Mouse (Mus musculus): ENCODE data around the gene Cacnb3.

Gene Cacnb3

GRCm38 (mm10) chr15:98677977-98678376 lies 47.3 kb downstream of the Cacnb3 start:
- no peak for DNase-seq

DNA sequence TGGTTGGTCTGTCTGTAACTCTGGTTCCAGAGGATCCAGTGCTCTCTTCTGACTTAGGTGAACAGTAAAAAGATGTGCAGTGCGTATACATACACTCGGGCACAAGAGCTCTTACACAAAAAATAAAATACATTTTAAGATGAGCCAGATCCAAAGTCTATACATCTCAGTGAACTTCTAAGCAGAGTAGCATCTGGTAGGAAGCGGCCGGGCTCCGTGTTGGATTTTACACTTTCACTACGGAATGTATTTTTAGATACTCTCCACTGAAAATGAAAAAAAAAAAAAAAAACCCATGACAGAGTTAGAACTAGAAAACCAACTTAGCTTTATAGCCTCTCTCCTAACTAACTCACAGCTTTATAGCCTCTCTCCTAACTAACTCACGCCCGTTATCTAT lies 50.0 kb downstream of the Cacnb3 start:
- DNase-seq: no peak

GRCm38 (mm10) chr15:98681633-98682032 lies 51.0 kb downstream of the Cacnb3 start:
- no peak for DNase-seq

DNA sequence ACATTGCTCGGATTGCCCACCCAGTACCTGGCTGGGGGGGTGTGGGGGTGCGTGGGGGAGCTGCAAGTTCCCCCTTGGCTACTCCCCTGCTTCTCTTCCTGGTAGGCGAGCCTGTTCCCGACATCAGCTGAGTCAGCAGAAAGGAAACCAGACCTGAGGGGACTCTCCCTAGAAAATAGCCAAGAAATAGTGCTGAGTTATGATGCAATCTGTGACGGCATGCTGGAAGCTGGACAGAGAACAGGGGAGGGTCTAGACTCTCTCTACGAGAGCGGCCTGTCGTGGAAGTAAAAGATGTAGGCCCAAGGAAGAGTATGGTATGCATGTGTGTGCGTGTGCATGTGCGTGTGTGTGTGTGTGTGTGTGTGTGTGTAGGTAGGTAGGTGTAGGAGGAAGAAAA lies 52.5 kb downstream of the Cacnb3 start:
- DNase-seq: no peak

DNA sequence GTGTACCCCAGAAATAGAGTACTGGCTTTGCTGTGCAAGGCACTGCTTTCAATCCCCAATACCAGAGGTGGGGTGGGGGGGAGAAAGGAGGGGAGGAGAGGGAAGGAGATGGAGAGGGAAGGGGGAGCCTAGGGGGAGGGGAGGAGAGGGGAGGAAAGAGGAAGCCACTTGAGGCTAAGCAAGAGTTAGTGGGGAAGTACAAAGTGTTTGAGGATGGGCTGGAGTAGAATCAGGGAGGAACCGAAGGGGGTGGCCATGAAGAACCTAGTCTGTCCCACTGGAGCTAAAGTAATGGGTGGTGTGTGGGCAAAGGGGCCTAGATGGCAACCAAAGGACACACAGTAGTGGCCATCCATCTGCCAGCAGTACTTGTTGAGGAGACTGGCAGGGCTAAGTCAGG lies 53.1 kb downstream of the Cacnb3 start:
- no peak for DNase-seq

- no peak for DNase-seq
These were observed 55.3 kb downstream of the Cacnb3 start for GRCm38 (mm10) chr15:98685926-98686325.

DNA sequence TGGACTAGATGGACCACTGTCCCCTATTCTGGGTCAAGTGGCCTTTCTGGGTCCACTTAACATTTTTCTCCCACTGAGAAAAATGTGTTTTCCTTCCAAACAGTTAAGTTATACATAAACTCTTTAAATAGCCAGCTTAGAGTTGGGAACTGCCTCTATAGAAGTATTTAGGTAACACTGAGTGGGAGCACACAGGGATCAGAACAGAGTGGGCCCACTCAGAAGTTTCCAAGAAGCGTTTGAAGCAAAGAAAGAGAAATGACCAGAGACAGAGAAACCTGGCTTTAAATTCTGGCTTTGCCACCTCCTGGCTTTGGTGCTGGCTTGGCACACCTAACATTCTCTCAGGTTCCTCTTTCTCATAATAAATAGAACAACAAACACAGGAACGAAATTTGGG lies 59.0 kb downstream of the Cacnb3 start:
- DNase-seq: no peak

GRCm38 (mm10) chr15:98691486-98692147 lies 61.0 kb downstream of the Cacnb3 start:
- peak; percentile 43 for DNase-seq

DNA sequence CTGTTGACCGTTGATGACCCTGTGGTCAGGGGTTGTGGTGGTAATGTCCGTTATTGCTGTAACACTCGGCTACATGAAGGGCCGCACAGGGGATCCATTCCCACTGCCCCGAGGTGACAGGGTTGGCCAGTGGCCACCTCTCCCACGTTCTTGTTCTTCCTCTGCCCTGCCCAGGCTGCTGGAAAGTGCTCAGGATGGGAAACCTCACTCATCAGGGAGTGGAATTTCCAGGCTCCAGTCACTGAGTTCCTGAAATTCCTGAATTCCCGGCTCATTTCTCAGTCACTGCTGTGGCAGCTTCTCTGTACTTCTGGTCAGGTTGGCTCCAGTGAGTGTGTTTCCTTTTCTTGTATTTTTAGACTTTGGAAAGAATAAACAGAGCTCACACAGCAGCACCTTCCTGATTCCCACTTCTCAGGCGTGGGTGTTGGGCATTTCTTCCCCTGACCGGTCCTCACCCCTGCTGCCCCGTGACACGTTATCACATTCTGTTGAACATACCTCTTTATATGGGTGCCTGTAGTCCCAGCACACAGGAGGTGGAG lies 61.6 kb downstream of the Cacnb3 start:
- peak; percentile 79 for DNase-seq
